Mouse (Mus musculus) kidney, embryonic 16.5 days (tissue): ENCODE measurements at regions not wholly inside any gene's neighbourhood (a gene's known extent, or its start where the extent isn't known, plus 50 kb on each side); places are given as distances from the start of the nearest gene placed in this dataset.

ENCODE experiments used
- ATAC-seq: fragments of 200-750 bp; cut with Nextera tagmentation; 2 replicates; pipeline ENCODE4 v1.8.0; 2017; ENCODE audit warnings: moderate TSS enrichment; ENCODE audit not compliant: low FRiP score, low TSS enrichment
- H3K27ac ChIP-seq: fragments of 300-500 bp; sonication (generic); 2 replicates; pipeline ENCODE4 v1.5.1; 2014; ENCODE audit warnings: low read length
- H3K27me3 ChIP-seq: fragments of 300-500 bp; sonication (generic); 2 replicates; pipeline ENCODE4 v1.6.1; 2014; ENCODE audit warnings: low read length, control low read depth, mixed read lengths; ENCODE audit not compliant: insufficient read depth
- H3K36me3 ChIP-seq: fragments of 300-500 bp; sonication (generic); 2 replicates; pipeline ENCODE4 v1.6.1; 2014; ENCODE audit warnings: low read length, control low read depth, mixed read lengths; ENCODE audit not compliant: insufficient read depth
- H3K4me1 ChIP-seq: fragments of 300-500 bp; sonication (generic); 2 replicates; pipeline ENCODE4 v1.6.1; 2014; ENCODE audit warnings: low read length, control low read depth, mixed read lengths; ENCODE audit not compliant: insufficient read depth
- H3K4me2 ChIP-seq: fragments of 300-500 bp; sonication (generic); replicated peaks from 2 replicates; pipeline ENCODE4 v1.6.1; 2014; ENCODE audit warnings: low read depth, low read length
- H3K4me3 ChIP-seq: fragments of 300-500 bp; sonication (generic); 2 replicates; pipeline ENCODE4 v1.5.1; 2014; ENCODE audit warnings: mild to moderate bottlenecking, low read length
- H3K9ac ChIP-seq: fragments of 300-500 bp; sonication (generic); replicated peaks from 2 replicates; pipeline ENCODE4 v1.6.1; 2014; ENCODE audit warnings: low read length
- H3K9me3 ChIP-seq: fragments of 300-500 bp; sonication (generic); 2 replicates; pipeline ENCODE4 v1.6.1; 2016; ENCODE audit warnings: low read length, control low read depth
- WGBS: fragments of 180-500 bp; shearing (Covaris S2); extraction: QIAGEN DNeasy Blood & Tissue Kit; methylation state at CpG from one replicate; pipeline ENCODE4 v1.1.7; 2014; 5-methylcytosine and 5-hydroxymethylcytosine counted together

DNA sequence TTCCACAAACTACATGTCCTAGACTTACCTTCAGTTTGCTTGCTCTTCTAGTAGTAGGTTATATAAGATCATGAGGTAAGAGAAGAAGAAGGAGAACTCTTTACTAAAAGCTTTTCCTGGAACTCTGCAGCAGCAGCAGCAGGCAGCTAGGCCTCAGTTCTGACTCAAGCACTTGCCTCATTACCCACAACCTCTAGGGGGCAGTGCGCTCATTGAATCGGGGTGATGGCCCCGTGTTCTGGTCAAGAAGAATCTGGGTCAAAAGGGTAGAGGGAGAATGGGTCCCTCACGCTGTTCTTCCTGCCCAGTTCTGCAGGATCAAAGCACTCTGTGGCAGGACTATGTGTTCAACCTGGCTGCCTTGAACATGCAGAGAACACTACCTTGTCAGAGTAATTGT lies 109.9 kb upstream of the Otud4 start:
- Histone ChIP-seq H3K27ac (no peak overlapping the region), H3K4me2 (no peak overlapping the region), H3K27me3 (no peaks in the 10 kb centered on the region), H3K9ac (no peak overlapping the region), H3K4me1 (no peaks in the 10 kb centered on the region), H3K36me3 (no peaks in the 10 kb centered on the region), H3K9me3 (no peaks in the 10 kb centered on the region), H3K4me3 (no peak overlapping the region)
- 46% methylated on average over 4 of the region's 4 CpGs for WGBS
- no peak for ATAC-seq

- H3K4me1 ChIP-seq = no peaks in the 10 kb centered on the region
- no peak overlapping the region for H3K27ac ChIP-seq
- H3K4me2 ChIP-seq = no peak overlapping the region
- no peak for ATAC-seq
- no peak overlapping the region for H3K4me3 ChIP-seq
- 66% methylated on average over 1 of the region's 1 CpGs for WGBS
- no peak overlapping the region for H3K9ac ChIP-seq
- no peaks in the 10 kb centered on the region for H3K9me3 ChIP-seq
- no peaks in the 10 kb centered on the region for H3K36me3 ChIP-seq
- no peaks in the 10 kb centered on the region for H3K27me3 ChIP-seq
These were observed 117.4 kb upstream of the Otud4 start for GRCm38 (mm10) chr8:79522040-79522439.

DNA sequence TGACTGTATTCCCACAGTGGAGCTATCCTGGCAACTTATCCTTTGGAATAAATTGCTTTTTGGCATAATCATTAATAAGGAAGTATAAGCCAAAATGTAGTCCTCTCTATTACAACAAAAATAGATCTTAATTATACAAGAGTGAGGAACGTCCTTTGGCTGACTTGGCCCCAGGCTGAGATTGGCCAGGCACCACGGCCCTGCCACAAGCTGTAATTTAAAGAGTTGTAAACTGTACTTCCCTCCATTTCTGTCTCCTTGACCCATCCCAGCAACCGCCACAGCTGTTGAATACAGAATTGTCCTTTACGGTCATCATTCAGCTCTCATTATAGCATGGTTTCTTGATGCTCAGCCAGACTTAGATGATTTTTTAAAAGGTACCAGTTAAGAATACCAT lies 119.6 kb upstream of the Smad1 start:
- H3K36me3 ChIP-seq = no peaks in the 10 kb centered on the region
- H3K27me3 ChIP-seq = no peaks in the 10 kb centered on the region
- ATAC-seq = no peak
- 47% methylated on average over 4 of the region's 4 CpGs for WGBS
- no peak overlapping the region for H3K4me3 ChIP-seq
- H3K4me1 ChIP-seq = no peaks in the 10 kb centered on the region
- no peak overlapping the region for H3K27ac ChIP-seq
- no peak overlapping the region for H3K9ac ChIP-seq
- H3K9me3 ChIP-seq = no peaks in the 10 kb centered on the region
- no peak overlapping the region for H3K4me2 ChIP-seq

- no peak overlapping the region for H3K9ac ChIP-seq
- no peaks in the 10 kb centered on the region for H3K36me3 ChIP-seq
- no peak overlapping the region for H3K4me3 ChIP-seq
- H3K9me3 ChIP-seq = peaks cover 3% of the 10 kb centered on the region
- no peaks in the 10 kb centered on the region for H3K27me3 ChIP-seq
- H3K27ac ChIP-seq = no peak overlapping the region
- 69% methylated on average over 6 of the region's 6 CpGs for WGBS
- no peaks in the 10 kb centered on the region for H3K4me1 ChIP-seq
- ATAC-seq = no peak
- no peak overlapping the region for H3K4me2 ChIP-seq
These were observed 116.0 kb upstream of the Smad1 start for GRCm38 (mm10) chr8:79515282-79515783.

GRCm38 (mm10) chr8:79514655-79515278 lies 115.4 kb upstream of the Smad1 start:
- H3K4me1 ChIP-seq = no peaks in the 10 kb centered on the region
- H3K27ac ChIP-seq = no peak overlapping the region
- peaks cover 3% of the 10 kb centered on the region for H3K9me3 ChIP-seq
- no peak overlapping the region for H3K4me3 ChIP-seq
- no peak for ATAC-seq
- no peak overlapping the region for H3K9ac ChIP-seq
- H3K36me3 ChIP-seq = no peaks in the 10 kb centered on the region
- no peak overlapping the region for H3K4me2 ChIP-seq
- 41% methylated on average over 4 of the region's 4 CpGs for WGBS
- no peaks in the 10 kb centered on the region for H3K27me3 ChIP-seq

- no peak for ATAC-seq
- peaks cover 3% of the 10 kb centered on the region for H3K9me3 ChIP-seq
- H3K4me3 ChIP-seq = no peak overlapping the region
- no peak overlapping the region for H3K27ac ChIP-seq
- 92% methylated on average over 3 of the region's 3 CpGs for WGBS
- H3K4me2 ChIP-seq = no peak overlapping the region
- H3K27me3 ChIP-seq = no peaks in the 10 kb centered on the region
- H3K9ac ChIP-seq = no peak overlapping the region
- H3K36me3 ChIP-seq = no peaks in the 10 kb centered on the region
- H3K4me1 ChIP-seq = no peaks in the 10 kb centered on the region
These were observed 109.3 kb upstream of the Smad1 start for GRCm38 (mm10) chr8:79508597-79508996.

- Histone ChIP-seq H3K36me3 (no peaks in the 10 kb centered on the region), H3K4me3 (no peak overlapping the region), H3K4me2 (no peak overlapping the region), H3K27me3 (no peaks in the 10 kb centered on the region), H3K4me1 (no peaks in the 10 kb centered on the region), H3K9ac (no peak overlapping the region), H3K9me3 (no peaks in the 10 kb centered on the region), H3K27ac (no peak overlapping the region)
- no peak for ATAC-seq
- 62% methylated on average over 5 of the region's 5 CpGs for WGBS
These were observed 106.1 kb upstream of the Smad1 start for GRCm38 (mm10) chr8:79505381-79505780.

DNA sequence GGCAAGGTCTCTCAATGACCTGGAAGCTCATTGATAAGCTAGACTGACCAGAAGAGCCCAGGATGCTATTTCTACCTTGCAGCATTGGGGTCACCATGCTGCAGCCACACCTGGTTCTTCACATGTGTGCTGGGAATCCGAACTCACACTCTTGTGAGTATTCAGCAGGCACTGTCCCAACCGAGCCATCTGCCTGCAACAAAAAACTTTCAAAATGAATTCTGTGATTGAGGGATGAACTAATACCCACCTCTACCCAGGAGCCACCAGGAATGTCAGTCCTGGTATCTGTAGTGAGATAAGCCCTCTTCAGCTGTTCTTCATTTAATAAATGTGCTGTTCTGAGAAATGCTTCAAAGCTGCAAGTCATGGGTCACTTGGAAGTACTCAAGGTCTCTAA lies 104.6 kb upstream of the Smad1 start:
- Histone ChIP-seq H3K27me3 (no peaks in the 10 kb centered on the region), H3K4me2 (no peak overlapping the region), H3K4me1 (peaks cover 3% of the 10 kb centered on the region; the same call in 1 of the 2 replicates), H3K9ac (no peak overlapping the region), H3K27ac (no peak overlapping the region), H3K36me3 (no peaks in the 10 kb centered on the region), H3K9me3 (no peaks in the 10 kb centered on the region), H3K4me3 (no peak overlapping the region)
- ATAC-seq = no peak
- 97% methylated on average over 2 of the region's 2 CpGs for WGBS

- Histone ChIP-seq H3K27me3 (no peaks in the 10 kb centered on the region), H3K9ac (no peak overlapping the region), H3K4me3 (no peak overlapping the region), H3K36me3 (no peaks in the 10 kb centered on the region), H3K4me1 (peaks cover 9% of the 10 kb centered on the region), H3K9me3 (no peaks in the 10 kb centered on the region), H3K4me2 (no peak overlapping the region), H3K27ac (no peak overlapping the region)
- no peak for ATAC-seq
- WGBS = 60% methylated on average over 4 of the region's 4 CpGs
These were observed 102.7 kb upstream of the Smad1 start for GRCm38 (mm10) chr8:79502062-79502461.

DNA sequence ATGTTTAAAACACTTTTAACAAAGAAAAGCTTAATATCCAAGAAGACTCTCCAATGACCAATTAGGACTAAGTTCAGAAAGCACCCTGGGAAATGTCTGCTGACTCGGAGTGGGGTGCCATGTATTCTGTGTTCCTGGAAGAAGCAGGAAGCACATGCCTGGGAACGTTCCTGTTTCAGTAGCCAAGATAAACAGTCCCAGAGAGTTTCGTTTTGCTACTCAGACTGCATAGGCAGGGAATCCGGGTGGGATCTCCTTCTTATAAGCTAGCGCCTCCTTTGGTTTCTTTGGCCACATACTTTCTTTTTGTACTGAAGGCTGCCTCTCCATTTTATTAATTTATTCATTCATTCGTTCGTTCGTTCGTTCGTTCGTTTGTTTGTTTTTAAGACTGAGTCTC lies 101.9 kb upstream of the Smad1 start:
- 62% methylated on average over 11 of the region's 11 CpGs for WGBS
- Histone ChIP-seq H3K4me1 (peaks cover 9% of the 10 kb centered on the region), H3K9ac (no peak overlapping the region), H3K27me3 (no peaks in the 10 kb centered on the region), H3K27ac (peak overlapping the region; percentile 6; the same call in 1 of the 2 replicates), H3K4me2 (no peak overlapping the region), H3K9me3 (no peaks in the 10 kb centered on the region), H3K4me3 (no peak overlapping the region), H3K36me3 (no peaks in the 10 kb centered on the region)
- no peak for ATAC-seq
